ENCODE assay signal across 23 mouse cellular contexts in the genomic region with DNA sequence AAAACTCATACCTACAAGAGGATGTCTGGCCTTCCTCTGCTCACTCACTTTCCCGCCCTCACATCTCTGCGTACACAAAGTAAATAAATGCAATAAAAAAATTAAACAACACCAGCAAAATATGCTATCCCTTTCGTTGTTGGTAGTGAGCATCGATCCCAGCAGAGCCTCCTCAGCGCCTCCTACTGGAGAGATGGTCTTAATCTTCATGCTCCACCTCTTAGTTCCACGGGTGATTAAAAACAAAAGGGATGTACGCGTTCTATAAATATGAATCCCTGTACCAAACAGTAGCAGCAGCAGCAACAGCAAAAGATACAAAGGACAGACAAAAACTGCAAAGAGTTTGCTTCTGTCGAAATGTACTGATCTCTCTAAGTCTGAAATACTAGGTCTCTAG.
DNase-seq lines count a peak whose midpoint lies in the region; ATAC-seq and TF ChIP-seq lines count a peak whose summit lies in the region.
"Had no signal": no experiment of that assay in that cellular context is flagged by ENCODE, and none has a peak within 500 bp of the region (broad histone marks: within the 10 kb centered on the region; RNA-seq: fewer than 3 reads in every experiment).

No protein-coding gene starts in this region.

- H3K9ac ChIP-seq in kidney, postnatal 0 days (ENCODE audit: low read depth, low read length): no peak overlapping the region
- no peak overlapping the region for H3K9ac ChIP-seq in lung, postnatal 0 days (replicated peaks; ENCODE audit: low read depth)
- H3K9ac ChIP-seq: heart, embryonic 15.5 days; limb, embryonic 13.5 days; lung, embryonic 15.5 days; midbrain, embryonic 15.5 days had no signal

- H3K4me1 ChIP-seq in kidney, postnatal 0 days (replicated peaks; ENCODE audit: insufficient read depth, low read length): no peaks in the 10 kb centered on the region
- H3K4me1 ChIP-seq in lung, postnatal 0 days (ENCODE audit: insufficient read depth, low read depth, low read length): no peaks in the 10 kb centered on the region
- H3K4me1 ChIP-seq: heart, embryonic 15.5 days; lung, embryonic 15.5 days; megakaryocyte, embryonic 14.5 days had no signal

- TF ChIP-seq EP300 in lung, postnatal 0 days (IDR thresholded peaks at IDR 0.05): no peak

- H3K27ac ChIP-seq in kidney, postnatal 0 days: no peak overlapping the region
- H3K27ac ChIP-seq in lung, postnatal 0 days (ENCODE audit: low read length): no peak overlapping the region
- H3K27ac ChIP-seq: embryonic facial prominence, embryonic 10.5 days; heart, embryonic 15.5 days; limb, embryonic 13.5 days; lung, embryonic 15.5 days; midbrain, embryonic 15.5 days had no signal

- H3K4me3 ChIP-seq in kidney, postnatal 0 days (replicated peaks; ENCODE audit: low read depth, low read length): no peak overlapping the region
- H3K4me3 ChIP-seq in lung, postnatal 0 days (ENCODE audit: low read depth, low read length): no peak overlapping the region
- H3K4me3 ChIP-seq: embryonic facial prominence, embryonic 10.5 days; heart, embryonic 15.5 days; limb, embryonic 13.5 days; lung, embryonic 15.5 days; megakaryocyte, embryonic 14.5 days; midbrain, embryonic 15.5 days had no signal

- H3K27me3 ChIP-seq in kidney, postnatal 0 days (ENCODE audit: insufficient read depth, low read length): no peaks in the 10 kb centered on the region
- H3K27me3 ChIP-seq in lung, postnatal 0 days (replicated peaks; ENCODE audit: insufficient read depth, low read length): no peaks in the 10 kb centered on the region
- H3K27me3 ChIP-seq: heart, embryonic 15.5 days; limb, embryonic 13.5 days; lung, embryonic 15.5 days; megakaryocyte, embryonic 14.5 days; midbrain, embryonic 15.5 days had no signal

- DNase-seq in kidney, postnatal 0 days (ENCODE audit: low spot score): no peak
- DNase-seq in kidney, postnatal 4 days: no peak
- no peak for DNase-seq in lung, postnatal 0 days (ENCODE audit: low spot score)
- no peak for DNase-seq in lung, adult 18-20 months
- peak; percentile 5 for DNase-seq in NIH3T3 (ENCODE audit: low read depth)
- peak; percentile 9 for DNase-seq in testis, postnatal 14 days (ENCODE audit: low spot score)
- no peak for DNase-seq in natural killer cell, adult 2 months (ENCODE audit: low spot score in 2 of 2)
- DNase-seq: adrenal gland, adult 8-10 months; cerebellum, adult 9-10 months; gastrocnemius, postnatal 10 days; heart, adult 11 months; heart, postnatal 4 days; kidney, adult 18-20 months; kidney, postnatal 14 days; retina, postnatal 1 day; thymus, postnatal 14 days had no signal

- no peak overlapping the region for H3K4me2 ChIP-seq in kidney, postnatal 0 days (ENCODE audit: low read length)
- H3K4me2 ChIP-seq in lung, postnatal 0 days (replicated peaks; ENCODE audit: low read depth, low read length): no peak overlapping the region
- H3K4me2 ChIP-seq: heart, embryonic 15.5 days; limb, embryonic 13.5 days; lung, embryonic 15.5 days; midbrain, embryonic 15.5 days had no signal

- peak; percentile 34; the same call in 1 of the 2 replicates for TF ChIP-seq CTCF in kidney, postnatal 0 days (IDR thresholded peaks at IDR 0.05; ENCODE audit: low read depth)
- peak; percentile 41 for TF ChIP-seq CTCF in lung, postnatal 0 days (IDR thresholded peaks at IDR 0.05)

- no peak for ATAC-seq in kidney, postnatal 0 days (replicated peaks; ENCODE audit: low FRiP score, low read depth)
- no peak for ATAC-seq in lung, postnatal 0 days
- ATAC-seq: hindbrain, embryonic 16.5 days; midbrain, embryonic 15.5 days had no signal

- no peaks in the 10 kb centered on the region for H3K9me3 ChIP-seq in kidney, postnatal 0 days (replicated peaks; ENCODE audit: low read length)
- H3K9me3 ChIP-seq in lung, postnatal 0 days (ENCODE audit: low read length): no peaks in the 10 kb centered on the region
- H3K9me3 ChIP-seq: embryonic facial prominence, embryonic 10.5 days; heart, embryonic 15.5 days; limb, embryonic 13.5 days; lung, embryonic 15.5 days; megakaryocyte, embryonic 14.5 days; midbrain, embryonic 15.5 days had no signal

- no peaks in the 10 kb centered on the region for H3K36me3 ChIP-seq in kidney, postnatal 0 days (ENCODE audit: insufficient read depth, low read length)
- no peaks in the 10 kb centered on the region for H3K36me3 ChIP-seq in lung, postnatal 0 days (ENCODE audit: insufficient read depth, low read length)
- H3K36me3 ChIP-seq: embryonic facial prominence, embryonic 10.5 days; heart, embryonic 15.5 days; limb, embryonic 13.5 days; lung, embryonic 15.5 days; midbrain, embryonic 15.5 days had no signal

- 84% methylated on average over 9 of the region's 9 CpGs for WGBS in kidney, postnatal 0 days
- WGBS in lung, postnatal 0 days: 79% methylated on average over 9 of the region's 9 CpGs

Comparison
In these comparisons a context has a peak if more than half of its experiments do, and no peak if none do; other contexts are left out.
1. DNase-seq: peak in NIH3T3 (single experiment) and testis, postnatal 14 days (single experiment); none in kidney, postnatal 0 days (single experiment), kidney, postnatal 4 days (0 of 2), lung, postnatal 0 days (single experiment), lung, adult 18-20 months (0 of 2) and natural killer cell, adult 2 months (0 of 2).